Mouse (Mus musculus): Measurements from ENCODE around the gene Poc1b.

DNA sequence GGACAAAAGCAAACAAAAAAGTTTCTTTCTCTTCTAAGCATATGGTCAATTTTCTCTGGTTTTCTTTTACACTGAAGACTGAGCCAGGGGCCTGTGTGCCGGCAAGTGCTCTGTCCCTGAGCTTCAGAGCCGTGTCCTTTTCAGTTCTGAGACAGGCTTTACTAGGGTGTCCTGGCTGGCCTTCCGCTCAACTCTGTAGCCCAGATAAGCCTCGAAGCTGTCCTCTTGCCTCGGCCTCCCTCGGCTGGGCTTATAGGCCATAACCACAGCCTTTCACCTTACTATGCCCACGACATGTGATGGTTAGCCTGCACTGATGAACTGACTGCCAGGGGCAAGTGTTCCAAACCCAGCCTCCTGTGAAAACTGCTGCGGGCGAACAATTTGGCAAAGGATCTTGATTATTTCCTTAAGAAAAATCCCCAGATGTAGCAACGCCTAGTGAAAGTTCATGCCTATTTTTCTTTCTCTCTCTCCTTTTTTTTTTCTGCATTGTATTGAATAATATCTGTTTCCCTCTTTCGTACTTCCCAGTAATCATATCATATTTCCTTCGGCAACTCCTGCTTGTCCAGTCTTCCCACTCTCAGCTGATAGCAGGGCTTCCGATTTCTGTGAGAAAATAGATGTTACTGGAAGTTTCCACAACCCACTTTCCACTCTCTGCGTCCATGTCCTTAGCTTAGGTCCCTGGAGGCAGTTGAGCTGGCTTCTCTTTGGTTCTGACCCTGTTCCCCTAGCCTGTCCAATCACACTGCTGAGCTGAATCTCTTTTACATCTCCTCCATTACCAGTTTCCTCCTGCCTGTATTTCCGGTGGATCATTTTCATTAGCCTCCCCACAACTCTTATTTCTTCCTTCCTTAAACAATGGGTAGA is 107.8 kb downstream of the Poc1b start:
- TF ChIP-seq CTCF (IDR thresholded peaks at IDR 0.05; ENCODE audit: insufficient read depth, low read length) (no peak), POLR2A (IDR thresholded peaks at IDR 0.05; ENCODE audit: borderline replicate concordance, extremely low read depth, low read depth, low read length) (no peak)

Data from lung, adult 2 months (tissue).